ENCODE assay signal across 9 mouse cellular contexts in the genomic region with DNA sequence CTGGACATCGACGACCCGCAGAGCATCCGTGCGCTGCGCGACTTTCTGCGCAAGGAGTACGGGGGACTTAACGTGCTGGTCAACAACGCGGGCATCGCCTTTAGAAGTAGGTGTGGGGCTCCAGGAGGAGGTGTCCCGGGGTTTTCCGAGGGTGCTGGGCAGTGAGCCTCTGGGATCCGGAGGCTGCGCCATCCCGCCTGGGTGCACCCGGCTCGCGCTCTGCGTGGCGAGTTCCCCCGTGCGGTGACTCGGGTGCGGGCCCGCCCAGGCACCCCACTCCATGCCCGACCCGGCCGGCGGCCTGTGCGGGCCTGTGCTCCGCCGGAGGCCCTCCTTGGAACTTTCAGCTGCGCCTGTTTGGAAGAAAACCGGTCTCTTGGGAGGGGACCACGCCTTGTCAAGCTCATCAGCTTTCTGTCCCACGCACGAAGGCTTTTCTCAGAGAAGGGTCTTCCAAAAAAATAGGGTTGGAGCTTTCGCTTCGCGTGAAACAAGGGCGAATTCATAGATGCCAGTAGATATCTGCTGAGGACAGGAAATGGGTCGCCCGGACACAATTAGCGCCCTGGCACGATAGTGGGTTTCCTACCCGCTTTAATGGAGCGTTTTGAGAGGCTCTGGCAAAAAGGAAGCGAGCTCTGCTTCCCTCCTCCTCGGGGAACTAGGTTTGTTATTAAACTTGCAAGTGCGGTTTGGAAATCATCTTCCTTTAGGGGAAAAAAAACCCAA. TPM values are rescaled to one million over a fixed set of nuclear protein-coding genes. Genes with fewer than 3 reads are reported as not detected.
A peak's percentile ranks its signal among the peaks of the same experiment; 100 is the strongest.
DNase-seq lines count a peak whose midpoint lies in the region; ATAC-seq and TF ChIP-seq lines count a peak whose summit lies in the region.
"Had no signal": no experiment of that assay in that cellular context is flagged by ENCODE, and none has a peak within 500 bp of the region (broad histone marks: within the 10 kb centered on the region; RNA-seq: fewer than 3 reads in every experiment).

No protein-coding gene starts in this region.

- peaks cover 4% of the 10 kb centered on the region; the same call in 1 of the 2 replicates for H3K9me3 ChIP-seq in hindbrain, embryonic 13.5 days
- H3K9me3 ChIP-seq in liver, postnatal 0 days (ENCODE audit: low read length): peaks cover 2% of the 10 kb centered on the region; the same call in 1 of the 2 replicates
- no peaks in the 10 kb centered on the region for H3K9me3 ChIP-seq in neural tube, embryonic 12.5 days

- H3K4me2 ChIP-seq in hindbrain, embryonic 13.5 days: peak overlapping the region; percentile 69
- H3K4me2 ChIP-seq in liver, postnatal 0 days (ENCODE audit: low read depth, low read length): peak overlapping the region; percentile 91
- peak overlapping the region; percentile 73 for H3K4me2 ChIP-seq in neural tube, embryonic 12.5 days (replicated peaks)

- no peak overlapping the region for H3K27ac ChIP-seq in testis, adult 2 months (ENCODE audit: control insufficient read depth, insufficient read depth, low read depth, low read length)
- H3K27ac ChIP-seq in bone marrow macrophage, adult 2 months (ENCODE audit: insufficient read depth, low read depth, low read length): no peak overlapping the region
- no peak overlapping the region for H3K27ac ChIP-seq in hindbrain, embryonic 13.5 days
- no peak overlapping the region for H3K27ac ChIP-seq in liver, postnatal 0 days (ENCODE audit: low read depth)
- H3K27ac ChIP-seq in neural tube, embryonic 12.5 days: no peak overlapping the region

- TF ChIP-seq EP300 in liver, postnatal 0 days (IDR thresholded peaks at IDR 0.05; ENCODE audit: low read depth): no peak

- no peak for DNase-seq in testis, postnatal 14 days (ENCODE audit: low spot score)
- peak; percentile 13 to 30 for DNase-seq in gastrocnemius, adult 8-10 months (ENCODE audit: low spot score in 2 of 2)
- no peak for DNase-seq in liver, postnatal 0 days
- no peak for DNase-seq in cerebellum, postnatal 4 days (ENCODE audit: low spot score in 2 of 2)

- no peak for TF ChIP-seq POLR2A in testis, adult 2 months (IDR thresholded peaks at IDR 0.05; ENCODE audit: control insufficient read depth, low read depth, low read length)
- no peak for TF ChIP-seq POLR2A in bone marrow macrophage, adult 2 months (IDR thresholded peaks at IDR 0.05; ENCODE audit: borderline replicate concordance, low read depth, low read length)

- ATAC-seq in hindbrain, embryonic 13.5 days (ENCODE audit: low FRiP score): peak; percentile 43; the same call in 1 of the 2 replicates
- 0 out of 2 replicates have a peak, but pooled peaks have one; percentile 1 for ATAC-seq in liver, postnatal 0 days
- ATAC-seq in neural tube, embryonic 12.5 days (ENCODE audit: low FRiP score, low read depth): 0 out of 2 replicates have a peak, but pooled peaks have one; percentile 33

- peak overlapping the region; percentile 23 for H3K4me3 ChIP-seq in testis, adult 2 months (ENCODE audit: control insufficient read depth, low read depth, low read length)
- H3K4me3 ChIP-seq in bone marrow macrophage, adult 2 months (ENCODE audit: insufficient read depth, low read length): peak overlapping the region; percentile 72
- peak overlapping the region; percentile 42 for H3K4me3 ChIP-seq in hindbrain, embryonic 13.5 days
- peak overlapping the region; percentile 51 for H3K4me3 ChIP-seq in liver, postnatal 0 days (ENCODE audit: low read depth, low read length)
- H3K4me3 ChIP-seq in neural tube, embryonic 12.5 days: peak overlapping the region; percentile 41

- H3K9ac ChIP-seq in hindbrain, embryonic 13.5 days: peak overlapping the region; percentile 70
- H3K9ac ChIP-seq in liver, postnatal 0 days (replicated peaks): peak overlapping the region; percentile 53; the same call in 1 of the 2 replicates
- H3K9ac ChIP-seq in neural tube, embryonic 12.5 days: peak overlapping the region; percentile 49; the same call in 1 of the 2 replicates

- under 1% methylated on average over 53 of the region's 53 CpGs for WGBS in hindbrain, embryonic 13.5 days
- WGBS in liver, postnatal 0 days (ENCODE audit: insufficient replicate concordance): 1% methylated on average over 53 of the region's 53 CpGs
- under 1% methylated on average over 53 of the region's 53 CpGs for WGBS in neural tube, embryonic 12.5 days

- H3K36me3 ChIP-seq in testis, adult 2 months (ENCODE audit: control insufficient read depth, insufficient read depth, low read length): no peaks in the 10 kb centered on the region
- H3K36me3 ChIP-seq in hindbrain, embryonic 13.5 days: no peaks in the 10 kb centered on the region
- no peaks in the 10 kb centered on the region for H3K36me3 ChIP-seq in liver, postnatal 0 days (replicated peaks; ENCODE audit: insufficient read depth, low read length)
- no peaks in the 10 kb centered on the region for H3K36me3 ChIP-seq in neural tube, embryonic 12.5 days

- peaks cover 15% of the 10 kb centered on the region for H3K4me1 ChIP-seq in testis, adult 2 months (ENCODE audit: control insufficient read depth, insufficient read depth, low read length)
- peaks cover 10% of the 10 kb centered on the region for H3K4me1 ChIP-seq in bone marrow macrophage, adult 2 months (ENCODE audit: control insufficient read depth, insufficient read depth, low read length)
- H3K4me1 ChIP-seq in hindbrain, embryonic 13.5 days (replicated peaks): peaks cover 17% of the 10 kb centered on the region
- peaks cover 11% of the 10 kb centered on the region for H3K4me1 ChIP-seq in liver, postnatal 0 days (ENCODE audit: insufficient read depth)
- peaks cover 15% of the 10 kb centered on the region for H3K4me1 ChIP-seq in neural tube, embryonic 12.5 days

- 0 out of 2 replicates have a peak, but pooled peaks cover 3% of the 10 kb centered on the region for H3K27me3 ChIP-seq in testis, adult 2 months (ENCODE audit: control insufficient read depth, insufficient read depth, low read length)
- H3K27me3 ChIP-seq in hindbrain, embryonic 13.5 days: peaks cover 68% of the 10 kb centered on the region
- peaks cover 47% of the 10 kb centered on the region for H3K27me3 ChIP-seq in liver, postnatal 0 days (ENCODE audit: insufficient read depth, low read length)
- H3K27me3 ChIP-seq in neural tube, embryonic 12.5 days (replicated peaks): peaks cover 54% of the 10 kb centered on the region

- TF ChIP-seq CTCF in testis, adult 2 months (IDR thresholded peaks at IDR 0.05; ENCODE audit: control insufficient read depth, insufficient read depth, insufficient replicate concordance, low read depth, low read length): no peak
- TF ChIP-seq CTCF in bone marrow macrophage, adult 2 months (IDR thresholded peaks at IDR 0.05; ENCODE audit: low read depth, low read length): no peak
- TF ChIP-seq CTCF in liver, postnatal 0 days (IDR thresholded peaks at IDR 0.05; ENCODE audit: low read depth): no peak

RNA-seq across cellular contexts. Expression of a gene that starts 0.7 kb away (rescaled TPM):
- 1.3 and 2.0 TPM in 2 replicates for polyA plus RNA-seq in testis, adult 2 months (2012; rRNA removed)
- polyA plus RNA-seq in bone marrow macrophage, adult 2 months (2012; ENCODE audit: insufficient read depth, insufficient read length, missing spikeins): 33.8 and 36.3 TPM in 2 replicates
- total RNA-seq in gastrocnemius, adult 8-10 months (2022): 1 to 10 TPM in 3 of 4 experiments, under 1 TPM in 1; 0.89 to 1.6 (median 1.4) TPM
- 0.89 and 0.99 TPM in 2 replicates for polyA plus RNA-seq in hindbrain, embryonic 13.5 days (2015; fragmentation: Nextera tagmentation; extraction: Ambion mirVana)
- 0.75 and 0.81 TPM in 2 replicates for polyA plus RNA-seq in liver, postnatal 0 days (2015; fragmentation: Nextera tagmentation; extraction: Ambion mirVana)
- polyA plus RNA-seq in neural tube, embryonic 12.5 days (2016; fragmentation: Nextera tagmentation; extraction: Ambion mirVana): 0.79 and 1.1 TPM in 2 replicates
- total RNA-seq: common myeloid progenitor, adult 5-6 weeks had no signal

RNA-seq across cellular contexts. Expression of a gene that starts 28.0 kb away (rescaled TPM):
- 21.7 and 29.2 TPM in 2 replicates for polyA plus RNA-seq in testis, adult 2 months (2012; rRNA removed)
- polyA plus RNA-seq in bone marrow macrophage, adult 2 months (2012; ENCODE audit: insufficient read depth, insufficient read length, missing spikeins): 47.2 and 58.5 TPM in 2 replicates
- 10 to 100 TPM; 39.7 to 52.0 (median 48.4) TPM for total RNA-seq in gastrocnemius, adult 8-10 months (2022)
- polyA plus RNA-seq in hindbrain, embryonic 13.5 days (2015; fragmentation: Nextera tagmentation; extraction: Ambion mirVana): 31.0 and 32.2 TPM in 2 replicates
- polyA plus RNA-seq in liver, postnatal 0 days (2015; fragmentation: Nextera tagmentation; extraction: Ambion mirVana): 6.2 and 6.4 TPM in 2 replicates
- 22.5 and 27.1 TPM in 2 replicates for polyA plus RNA-seq in neural tube, embryonic 12.5 days (2016; fragmentation: Nextera tagmentation; extraction: Ambion mirVana)

RNA-seq across cellular contexts. Expression of a gene that starts 55.8 kb away (rescaled TPM):
- not detected in 2 replicates for polyA plus RNA-seq in testis, adult 2 months (2012; rRNA removed)
- polyA plus RNA-seq in bone marrow macrophage, adult 2 months (2012; ENCODE audit: insufficient read depth, insufficient read length, missing spikeins): not detected in 2 replicates
- total RNA-seq in gastrocnemius, adult 8-10 months (2022): 1 to 10 TPM in 3 of 4 experiments, under 1 TPM in 1; 0.96 to 1.7 (median 1.1) TPM
- not detected in 2 replicates for polyA plus RNA-seq in hindbrain, embryonic 13.5 days (2015; fragmentation: Nextera tagmentation; extraction: Ambion mirVana)
- polyA plus RNA-seq in liver, postnatal 0 days (2015; fragmentation: Nextera tagmentation; extraction: Ambion mirVana): not detected in 2 replicates
- polyA plus RNA-seq in neural tube, embryonic 12.5 days (2016; fragmentation: Nextera tagmentation; extraction: Ambion mirVana): not detected in 2 replicates
- total RNA-seq: common myeloid progenitor, adult 5-6 weeks had no signal

Comparison
In these comparisons a context has a peak if more than half of its experiments do, and no peak if none do; other contexts are left out.
1. DNase-seq: peak in gastrocnemius, adult 8-10 months (2 of 2); none in testis, postnatal 14 days (single experiment), liver, postnatal 0 days (single experiment) and cerebellum, postnatal 4 days (0 of 2).
2. RNA of a gene that starts 0.7 kb away (polyA plus RNA-seq): 33.8 to 36.3 TPM in bone marrow macrophage, adult 2 months; 1.3 to 2.0 TPM in testis, adult 2 months, 0.79 to 1.1 TPM in neural tube, embryonic 12.5 days, 0.89 to 0.99 TPM in hindbrain, embryonic 13.5 days and 0.75 to 0.81 TPM in liver, postnatal 0 days; every median in the first group is over 10 times any median in the second.
3. Peak in every context shown above with its lines, with median percentiles within 50 percentile points of each other: H3K4me3 ChIP-seq, ATAC-seq, H3K4me2 ChIP-seq and H3K9ac ChIP-seq.